Mouse (Mus musculus) liver, adult 2 months (tissue): ENCODE data around the gene Fgf11.

Experiments used
- CTCF ChIP-seq: fragments of 200-500 bp; IDR thresholded peaks from 2 replicates; pipeline ENCODE4 v1.5.1; 2011; ENCODE audit warnings: low read depth, low read length, control low read depth
- POLR2A ChIP-seq: fragments of 200-500 bp; IDR thresholded peaks from 2 replicates; pipeline ENCODE4 v1.6.1; 2011; ENCODE audit warnings: low read length, control low read depth; ENCODE audit not compliant: insufficient read depth; ENCODE audit errors: extremely low read depth

DNA sequence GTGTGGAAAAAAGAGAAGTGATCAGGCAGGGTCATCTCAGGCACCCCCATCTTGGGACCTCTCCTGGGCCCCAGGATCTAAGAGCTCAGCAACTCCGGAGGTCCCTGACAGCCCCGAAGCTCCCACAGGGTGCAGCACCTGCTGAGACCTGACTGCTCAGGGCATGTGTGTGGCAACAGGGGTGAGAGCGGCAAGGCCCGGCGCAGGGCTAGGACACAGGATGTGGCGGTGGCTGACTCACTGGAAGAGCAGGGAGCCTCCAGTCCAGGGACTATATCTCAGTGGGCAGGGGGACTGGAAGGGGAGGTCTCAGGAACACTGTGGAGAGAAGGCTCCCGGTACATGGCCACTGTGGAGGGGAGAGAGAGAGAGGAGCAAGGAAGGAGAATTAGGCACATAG, 3.7 kb downstream of the Fgf11 start:
- no peak for TF ChIP-seq POLR2A
- no peak for TF ChIP-seq CTCF
